Mouse (Mus musculus) forebrain, embryonic 13.5 days (tissue): Measurements from ENCODE around the gene Utf1. TPM values are rescaled to one million over a fixed set of nuclear protein-coding genes. Genes with fewer than 3 reads are reported as not detected.

Source experiments
- ATAC-seq: fragments of 200-750 bp; cut with Nextera tagmentation; 2 replicates; pipeline ENCODE4 v1.8.0; 2017
- H3K27ac ChIP-seq: fragments of 300-500 bp; sonication (generic); 2 replicates; pipeline ENCODE4 v1.5.1; 2015; ENCODE audit warnings: inconsistent platforms, mild to moderate bottlenecking, moderate library complexity
- H3K27me3 ChIP-seq: fragments of 300-500 bp; sonication (generic); 2 replicates; pipeline ENCODE4 v1.6.1; 2015; ENCODE audit warnings: mild to moderate bottlenecking, inconsistent platforms
- H3K36me3 ChIP-seq: fragments of 300-500 bp; sonication (generic); 2 replicates; pipeline ENCODE4 v1.6.1; 2015; ENCODE audit warnings: mild to moderate bottlenecking, inconsistent platforms; ENCODE audit not compliant: poor library complexity, severe bottlenecking
- H3K4me1 ChIP-seq: fragments of 300-500 bp; sonication (generic); 2 replicates; pipeline ENCODE4 v1.6.1; 2015; ENCODE audit warnings: inconsistent platforms
- H3K4me2 ChIP-seq: fragments of 300-500 bp; sonication (generic); 2 replicates; pipeline ENCODE4 v1.6.1; 2015; ENCODE audit warnings: inconsistent platforms, mild to moderate bottlenecking, moderate library complexity
- H3K4me3 ChIP-seq: fragments of 300-500 bp; sonication (generic); 2 replicates; pipeline ENCODE4 v1.5.1; 2015; ENCODE audit warnings: mild to moderate bottlenecking, inconsistent platforms
- H3K9ac ChIP-seq: fragments of 300-500 bp; sonication (generic); 2 replicates; pipeline ENCODE4 v1.6.1; 2015; ENCODE audit warnings: mild to moderate bottlenecking, inconsistent platforms
- H3K9me3 ChIP-seq: fragments of 300-500 bp; sonication (generic); replicated peaks from 2 replicates; pipeline ENCODE4 v1.6.1; 2016; ENCODE audit warnings: inconsistent platforms
- WGBS: fragments of 180-500 bp; shearing (Covaris S2); methylation state at CpG from one replicate; pipeline ENCODE4 v1.1.7; 2015; 5-methylcytosine and 5-hydroxymethylcytosine counted together
- polyA plus RNA-seq: library from polyadenylated mRNA; unstranded; fragments of >200 nt; fragmentation: Nextera tagmentation; extraction: Ambion mirVana; gene quantifications from 2 replicates; pipeline ENCODE4 v1.2.1, GENCODE M21; 2015

The Utf1 gene
- polyA plus RNA-seq, 1 experiment from 2014 or later = not detected

DNA sequence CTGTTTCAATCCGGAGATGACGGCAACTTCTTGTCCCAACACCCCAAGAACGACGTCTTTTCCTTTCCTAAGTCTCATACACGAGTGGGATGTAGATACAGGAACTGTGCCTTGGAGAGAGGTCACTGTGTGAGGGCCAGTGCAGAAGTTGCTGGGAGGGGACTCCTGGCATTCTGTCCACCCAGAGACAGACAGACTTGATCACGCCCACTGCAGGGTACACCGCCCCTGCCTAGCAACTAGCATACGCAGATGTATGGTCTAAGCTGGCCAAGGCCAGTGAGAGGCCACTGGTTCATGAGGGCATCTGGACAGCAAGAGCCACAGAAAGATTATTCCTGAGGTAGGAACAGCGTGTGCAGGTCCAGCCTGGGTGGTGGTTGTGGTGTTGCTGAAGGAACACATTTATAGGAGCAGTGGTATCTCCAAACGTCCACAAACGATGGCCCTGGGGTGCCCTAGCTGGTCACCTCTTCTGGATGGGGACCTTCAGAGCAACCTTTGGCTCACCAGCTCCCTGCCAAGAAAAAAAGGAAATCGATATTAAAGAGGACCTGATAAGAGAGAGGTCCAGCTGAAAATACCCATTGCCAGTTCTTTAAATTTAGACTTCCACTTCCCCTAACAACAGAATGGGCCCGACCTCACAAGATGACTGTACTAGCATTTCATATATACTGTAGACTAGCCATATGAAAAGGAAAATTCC lies 35.6 kb downstream of the Utf1 start:
- 46% methylated on average over 13 of the region's 13 CpGs for WGBS
- Histone ChIP-seq H3K9me3 (no peaks in the 10 kb centered on the region), H3K4me3 (peak overlapping the region; percentile 53), H3K36me3 (peaks cover 6% of the 10 kb centered on the region; the same call in 1 of the 2 replicates), H3K27me3 (0 out of 2 replicates have a peak, but pooled peaks cover 2% of the 10 kb centered on the region), H3K4me1 (peaks cover 13% of the 10 kb centered on the region), H3K4me2 (peak overlapping the region; percentile 89), H3K9ac (peak overlapping the region; percentile 72), H3K27ac (no peak overlapping the region)
- ATAC-seq = peak; percentile 60

DNA sequence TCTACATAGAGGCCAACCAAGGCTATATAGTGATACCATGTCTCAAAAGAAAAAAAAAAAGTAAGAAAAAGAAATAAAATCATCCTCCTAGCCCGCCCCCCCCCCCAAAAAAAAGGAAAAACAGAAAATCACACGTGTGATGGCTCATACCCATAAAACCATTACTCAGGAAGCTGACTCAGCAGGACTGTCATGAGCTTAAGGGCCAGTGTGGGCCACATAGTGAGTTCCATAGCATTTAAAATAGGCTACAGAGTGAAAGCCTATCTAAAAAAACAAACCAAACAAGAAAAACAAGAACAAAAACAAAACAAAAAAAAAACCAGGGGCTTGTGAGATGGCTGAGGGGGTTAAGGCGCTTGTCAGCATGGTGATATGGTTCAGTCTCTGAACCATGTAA lies 37.2 kb downstream of the Utf1 start:
- peaks cover 13% of the 10 kb centered on the region for H3K4me1 ChIP-seq
- ATAC-seq = no peak
- no peak overlapping the region for H3K4me2 ChIP-seq
- no peak overlapping the region for H3K9ac ChIP-seq
- H3K4me3 ChIP-seq = no peak overlapping the region
- no peaks in the 10 kb centered on the region for H3K27me3 ChIP-seq
- no peaks in the 10 kb centered on the region for H3K9me3 ChIP-seq
- H3K27ac ChIP-seq = no peak overlapping the region
- H3K36me3 ChIP-seq = peaks cover 20% of the 10 kb centered on the region
- WGBS = 50% methylated on average over 3 of the region's 3 CpGs

DNA sequence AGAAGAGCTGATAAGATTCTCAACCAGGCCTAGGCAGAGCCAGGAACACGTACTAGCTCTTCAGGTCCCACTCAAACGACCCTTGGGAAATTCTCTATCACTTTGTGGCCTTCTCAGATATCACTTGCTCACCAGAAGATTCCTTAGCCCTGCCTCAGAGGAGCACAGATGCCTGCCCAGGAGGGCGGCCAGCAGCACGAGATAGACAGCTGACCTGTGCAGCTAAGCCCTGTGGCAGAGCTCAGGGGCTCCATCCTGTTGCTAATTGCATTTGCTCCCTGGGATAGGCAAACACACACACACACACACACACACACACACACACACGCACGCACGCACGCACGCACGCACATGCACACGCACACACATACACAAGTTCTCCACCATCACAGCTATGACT lies 38.5 kb downstream of the Utf1 start:
- ATAC-seq = no peak

DNA sequence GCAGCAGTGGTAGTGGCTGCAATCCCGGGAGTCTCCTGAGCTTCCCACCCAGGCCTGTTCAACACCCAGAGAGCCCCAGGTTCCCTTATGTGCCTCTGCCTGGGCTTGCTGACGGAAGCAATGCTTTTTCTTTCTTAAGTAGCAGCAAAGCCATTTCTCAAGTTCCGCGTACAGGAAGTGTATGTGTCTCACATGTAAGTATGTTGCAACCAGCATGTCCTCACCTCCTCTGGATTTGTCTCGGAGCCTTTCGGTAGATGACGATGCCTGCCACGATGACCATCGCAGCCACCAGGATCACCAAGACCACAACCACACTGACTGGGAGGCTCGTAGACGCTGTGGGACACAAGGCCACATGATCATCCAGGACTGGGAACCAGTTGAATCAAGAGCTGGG lies 40.9 kb downstream of the Utf1 start:
- H3K4me1 ChIP-seq = no peaks in the 10 kb centered on the region
- no peak overlapping the region for H3K9ac ChIP-seq
- peaks cover 33% of the 10 kb centered on the region for H3K36me3 ChIP-seq
- WGBS = 93% methylated on average over 11 of the region's 11 CpGs
- no peaks in the 10 kb centered on the region for H3K27me3 ChIP-seq
- H3K4me2 ChIP-seq = no peak overlapping the region
- ATAC-seq = no peak
- H3K4me3 ChIP-seq = no peak overlapping the region
- no peaks in the 10 kb centered on the region for H3K9me3 ChIP-seq
- H3K27ac ChIP-seq = no peak overlapping the region

More for the DNA sequence above, 38.5 kb downstream of the Utf1 start:
- no peak overlapping the region for H3K9ac ChIP-seq
- 84% methylated on average over 11 of the region's 11 CpGs for WGBS
- H3K27ac ChIP-seq = no peak overlapping the region
- no peak overlapping the region for H3K4me3 ChIP-seq
- no peak overlapping the region for H3K4me2 ChIP-seq
- peaks cover 13% of the 10 kb centered on the region for H3K4me1 ChIP-seq
- no peaks in the 10 kb centered on the region for H3K27me3 ChIP-seq
- H3K9me3 ChIP-seq = no peaks in the 10 kb centered on the region
- peaks cover 33% of the 10 kb centered on the region for H3K36me3 ChIP-seq

DNA sequence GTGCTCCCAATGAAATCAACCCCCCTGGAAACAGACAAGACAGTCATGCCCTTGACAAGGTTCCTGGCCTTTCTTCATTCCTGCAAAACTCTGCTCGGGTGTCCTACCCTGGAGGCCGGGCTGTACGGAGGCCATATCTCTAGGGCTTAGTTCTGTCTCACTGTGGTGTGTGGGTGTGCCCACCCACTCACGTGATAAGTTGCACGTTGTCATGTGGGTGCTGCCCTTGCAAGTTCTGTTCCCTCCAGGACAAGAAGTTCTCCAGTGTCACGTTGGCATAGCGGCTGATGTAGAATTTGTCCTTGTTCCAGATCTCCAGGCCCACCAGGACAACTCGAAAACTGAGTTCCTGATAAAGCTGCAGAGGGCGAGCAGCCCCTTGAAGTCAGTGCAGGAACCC lies 44.7 kb downstream of the Utf1 start:
- WGBS = 92% methylated on average over 9 of the region's 9 CpGs
- no peaks in the 10 kb centered on the region for H3K27me3 ChIP-seq
- H3K27ac ChIP-seq = no peak overlapping the region
- H3K9me3 ChIP-seq = no peaks in the 10 kb centered on the region
- no peak overlapping the region for H3K9ac ChIP-seq
- no peak overlapping the region for H3K4me3 ChIP-seq
- no peak for ATAC-seq
- no peak overlapping the region for H3K4me2 ChIP-seq
- H3K4me1 ChIP-seq = no peaks in the 10 kb centered on the region
- peaks cover 33% of the 10 kb centered on the region for H3K36me3 ChIP-seq

DNA sequence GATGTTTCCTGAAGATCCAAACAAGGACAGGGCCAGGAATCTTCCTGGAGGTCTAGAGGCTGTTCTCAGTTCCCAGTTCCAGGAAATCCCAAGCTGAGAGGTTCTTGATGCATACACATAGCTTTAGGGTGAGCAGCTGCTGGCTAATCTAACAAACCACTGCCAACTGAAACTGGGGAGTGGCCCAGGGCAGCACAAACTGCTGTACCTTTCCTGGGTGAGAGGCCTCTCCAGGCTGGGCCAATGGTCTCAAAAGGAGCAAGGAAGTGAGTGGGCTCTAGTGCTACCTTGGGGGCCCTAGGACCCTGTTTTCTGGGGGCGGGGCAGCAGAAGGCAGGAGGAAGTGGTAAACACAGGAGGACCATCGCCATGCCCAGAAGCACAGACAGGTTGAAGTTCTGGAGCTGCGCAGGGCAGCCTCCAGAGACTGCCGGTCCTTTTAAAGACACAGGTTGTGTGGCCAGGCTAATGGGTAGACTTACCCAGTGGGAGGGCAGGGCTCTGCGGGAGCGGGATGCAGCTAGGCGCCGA lies 47.3 kb downstream of the Utf1 start:
- no peaks in the 10 kb centered on the region for H3K4me1 ChIP-seq
- 79% methylated on average over 8 of the region's 8 CpGs for WGBS
- no peak overlapping the region for H3K9ac ChIP-seq
- peaks cover 21% of the 10 kb centered on the region for H3K36me3 ChIP-seq
- H3K9me3 ChIP-seq = no peaks in the 10 kb centered on the region
- H3K27me3 ChIP-seq = no peaks in the 10 kb centered on the region
- H3K4me2 ChIP-seq = no peak overlapping the region
- H3K27ac ChIP-seq = no peak overlapping the region
- no peak overlapping the region for H3K4me3 ChIP-seq
- ATAC-seq = no peak

DNA sequence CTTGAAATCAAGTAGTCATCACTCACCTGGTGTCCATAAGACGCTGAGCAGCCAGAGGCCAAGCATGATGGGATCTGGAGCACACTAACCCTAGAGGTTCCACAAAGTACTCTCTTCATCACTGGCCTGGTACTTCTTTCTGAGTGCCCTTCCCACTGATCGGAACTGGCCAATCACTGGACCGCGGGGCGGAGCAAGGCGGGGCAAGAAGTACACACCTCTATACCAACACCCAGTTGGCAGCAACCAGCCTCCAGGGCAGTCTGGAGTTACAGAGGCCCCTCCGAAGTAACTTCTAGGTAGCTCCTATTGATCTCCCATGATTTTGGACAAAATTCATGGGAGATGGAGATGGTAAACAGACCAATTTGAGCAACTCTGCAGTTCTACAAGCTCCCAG lies 48.8 kb downstream of the Utf1 start, which contains the start of gene Adam8:
TSS of gene Adam8 (minus strand) at position 157 of the 400 bp plus-strand sequence.
- Histone ChIP-seq H3K27ac (no peak within 1 kb of the TSS), H3K27me3 (no peaks in the 10 kb centered on the region), H3K4me1 (no peaks in the 10 kb centered on the region), H3K36me3 (peaks cover 25% of the 10 kb centered on the region), H3K9ac (no peak within 1 kb of the TSS), H3K4me2 (no peak within 1 kb of the TSS), H3K9me3 (no peaks in the 10 kb centered on the region), H3K4me3 (no peak within 1 kb of the TSS)
- peak; percentile 43; the same call in 1 of the 2 replicates for ATAC-seq
- 29% methylated on average over 7 of the region's 7 CpGs for WGBS

DNA sequence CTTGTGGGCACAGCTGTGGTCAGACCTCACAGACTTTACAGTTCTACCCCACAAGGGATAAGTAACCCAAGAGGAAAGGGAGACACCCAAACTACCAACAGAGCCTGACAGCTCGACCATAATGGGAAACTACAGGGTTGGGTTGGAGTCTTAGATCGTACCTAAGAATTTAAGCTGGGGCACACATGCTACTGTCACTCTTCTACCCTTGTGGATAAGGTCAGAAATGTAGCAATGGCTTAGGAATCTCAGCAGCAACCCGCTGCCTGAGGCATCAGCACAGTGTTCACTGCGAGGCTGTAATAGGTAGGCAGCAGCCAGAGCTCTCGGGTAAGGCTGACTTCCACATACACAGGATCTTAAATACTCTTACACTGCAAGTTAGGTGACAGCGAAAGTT lies 49.9 kb downstream of the Utf1 start:
- H3K27ac ChIP-seq = no peak overlapping the region
- H3K36me3 ChIP-seq = peaks cover 36% of the 10 kb centered on the region
- no peak for ATAC-seq
- no peak overlapping the region for H3K4me2 ChIP-seq
- no peak overlapping the region for H3K9ac ChIP-seq
- H3K4me3 ChIP-seq = no peak overlapping the region
- no peaks in the 10 kb centered on the region for H3K4me1 ChIP-seq
- WGBS = 92% methylated on average over 6 of the region's 6 CpGs
- H3K9me3 ChIP-seq = no peaks in the 10 kb centered on the region
- no peaks in the 10 kb centered on the region for H3K27me3 ChIP-seq

DNA sequence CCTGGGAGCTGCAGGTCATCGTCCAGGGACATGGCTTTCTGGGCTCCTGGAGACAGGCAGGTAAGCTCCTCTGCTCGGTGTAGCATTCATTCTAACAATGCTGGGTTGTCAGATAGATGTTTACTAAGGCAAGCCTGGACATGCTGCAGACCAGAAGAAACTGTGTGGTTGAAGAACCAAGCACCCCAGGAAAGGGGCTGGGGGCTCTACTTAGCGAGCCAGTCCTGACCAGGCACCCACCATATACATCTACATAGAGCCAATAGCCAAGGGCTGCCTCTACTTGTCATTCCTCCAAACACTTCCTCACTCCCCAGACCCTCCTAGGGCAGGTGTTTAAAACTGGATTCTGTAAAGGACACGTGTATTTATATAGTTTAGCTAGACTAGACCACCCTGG lies 50.6 kb downstream of the Utf1 start:
- H3K4me3 ChIP-seq = no peak overlapping the region
- no peak overlapping the region for H3K9ac ChIP-seq
- H3K36me3 ChIP-seq = peaks cover 43% of the 10 kb centered on the region
- WGBS = 83% methylated on average over 4 of the region's 4 CpGs
- H3K4me2 ChIP-seq = no peak overlapping the region
- ATAC-seq = no peak
- no peaks in the 10 kb centered on the region for H3K4me1 ChIP-seq
- no peaks in the 10 kb centered on the region for H3K27me3 ChIP-seq
- H3K27ac ChIP-seq = no peak overlapping the region
- no peaks in the 10 kb centered on the region for H3K9me3 ChIP-seq

DNA sequence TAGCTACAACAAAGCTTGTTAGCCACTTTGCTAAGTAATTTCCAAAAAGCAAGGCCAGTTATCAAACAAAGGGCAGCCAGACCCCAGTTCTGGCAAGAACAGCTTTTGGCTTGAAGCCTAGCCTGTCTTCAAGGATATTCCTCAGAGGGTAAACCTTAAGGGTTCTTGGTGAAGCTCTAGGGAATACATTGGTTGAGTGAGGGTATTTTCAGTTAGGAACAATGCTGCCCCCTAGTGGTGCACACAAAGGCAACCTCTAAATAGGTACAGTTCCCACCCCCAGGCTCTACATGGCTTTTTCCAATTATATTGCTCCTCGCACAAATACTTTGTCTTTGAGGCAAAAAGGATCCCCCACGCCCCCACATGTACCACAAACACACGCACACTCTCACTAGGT lies 51.1 kb downstream of the Utf1 start:
- no peaks in the 10 kb centered on the region for H3K9me3 ChIP-seq
- H3K27ac ChIP-seq = no peak overlapping the region
- H3K4me1 ChIP-seq = no peaks in the 10 kb centered on the region
- H3K9ac ChIP-seq = no peak overlapping the region
- no peaks in the 10 kb centered on the region for H3K27me3 ChIP-seq
- WGBS = 27% methylated on average over 3 of the region's 3 CpGs
- no peak overlapping the region for H3K4me3 ChIP-seq
- H3K36me3 ChIP-seq = peaks cover 48% of the 10 kb centered on the region
- H3K4me2 ChIP-seq = no peak overlapping the region
- peak; percentile 65 for ATAC-seq
